Mouse (Mus musculus): ENCODE measurements around the gene Glb1l.

DNA sequence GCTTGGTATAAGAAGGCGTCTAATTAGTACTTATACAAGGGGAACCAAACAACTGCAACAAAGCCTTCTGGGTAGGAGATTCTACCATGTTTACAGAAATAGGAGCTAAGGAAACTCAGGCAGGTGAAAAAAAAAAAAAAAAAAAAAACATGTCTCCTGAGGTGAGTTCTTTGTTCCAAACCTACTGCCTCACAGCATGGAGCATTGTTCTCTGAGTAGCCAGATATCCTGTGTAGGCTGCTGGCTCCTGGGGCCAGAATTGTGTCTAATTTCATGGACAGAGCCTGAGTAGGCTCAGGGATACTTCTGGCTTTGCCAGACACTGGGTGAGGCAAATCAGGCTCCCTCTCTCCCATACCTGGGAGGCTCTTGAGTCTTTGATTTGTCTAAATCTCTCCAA is 17.0 kb upstream of the Glb1l start:
- no peak for TF ChIP-seq CTCF (IDR thresholded peaks at IDR 0.05; ENCODE audit: low read depth, low read length)
- no peak for TF ChIP-seq GATA1 (IDR thresholded peaks at IDR 0.05; ENCODE audit: borderline replicate concordance, low read length)
- TF ChIP-seq TAL1 (conservative IDR thresholded peaks at IDR 0.05; ENCODE audit: low read depth, low read length), result no peak
- TF ChIP-seq POLR2AphosphoS5 (IDR thresholded peaks at IDR 0.05; ENCODE audit: insufficient replicate concordance, low read depth, low read length), result no peak

Data from G1E (cell line).